Mouse (Mus musculus) ZHBTc4 (cell line): ENCODE data around the gene Gpr21.
"Not testable (repeated sequence)": the region's sequence is repeated elsewhere in the genome, so short reads cannot be mapped to it uniquely, and the experiment has no call there.

Experiments
- DNase-seq: peaks from one replicate; pipeline ENCODE4 v3.0.0-alpha.2; 2011; ENCODE audit warnings: low read depth, low spot score

Gene Gpr21

DNA sequence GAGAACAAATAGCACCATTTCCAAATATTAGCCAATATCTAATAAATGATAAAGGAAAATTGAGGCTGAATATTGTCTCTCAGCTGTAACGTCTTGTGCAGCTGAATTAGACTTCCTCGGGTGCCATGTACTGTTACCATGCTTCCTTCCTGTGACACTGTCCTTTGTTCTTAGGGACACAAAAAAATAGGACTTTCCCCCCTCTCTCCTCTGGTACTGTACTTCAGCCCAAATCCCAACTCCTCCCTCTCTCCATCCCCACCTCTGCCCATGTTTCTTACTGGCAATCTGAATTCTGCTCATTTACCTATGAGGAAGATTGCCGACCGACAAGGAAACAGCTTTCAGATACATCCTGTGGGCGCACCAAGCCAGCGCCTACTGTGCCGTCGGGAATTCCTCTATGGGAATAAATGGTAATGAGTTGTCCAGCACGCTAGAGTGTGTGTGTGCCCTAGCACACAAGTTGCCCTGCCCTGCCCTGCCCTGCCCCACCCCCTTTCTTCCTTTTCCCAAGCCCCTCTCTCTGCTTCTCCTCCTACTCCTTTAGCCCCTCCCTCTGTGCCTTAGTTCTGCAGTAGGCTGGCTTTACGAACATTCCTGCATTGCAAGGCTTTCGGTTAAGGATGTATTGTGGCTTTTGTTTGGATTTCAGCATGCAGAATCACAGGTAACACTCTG is at the start of gene Gpr21:
Gene Gpr21 (plus strand): TSS at position 303 of the 681 bp plus-strand sequence.
- peak; percentile 90 for DNase-seq

GRCm38 (mm10) chr2:37479559-37479958 is 36.6 kb upstream of the Gpr21 start:
- DNase-seq, result no peak

- no peak for DNase-seq
These were observed 36.1 kb upstream of the Gpr21 start for GRCm38 (mm10) chr2:37480039-37480438.

DNA sequence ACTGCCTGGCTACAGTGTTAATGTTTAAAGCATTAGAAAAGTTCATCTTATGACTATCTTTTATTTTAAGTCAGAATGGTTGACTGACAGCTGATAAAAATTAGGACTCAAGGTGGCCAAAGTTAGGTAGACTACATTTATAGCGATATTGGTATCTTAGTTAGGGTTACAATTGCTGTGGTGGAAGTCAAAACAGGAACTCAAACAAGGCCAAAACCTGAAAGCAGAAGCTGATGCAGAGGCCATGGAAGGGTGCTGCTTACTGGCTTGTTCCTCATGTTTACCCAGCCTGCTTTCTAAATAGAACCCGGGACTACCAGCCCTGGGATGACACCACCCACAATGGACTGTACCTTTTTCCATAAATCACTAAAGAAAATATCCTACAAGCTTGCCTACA is 32.0 kb upstream of the Gpr21 start:
- no peak for DNase-seq

DNA sequence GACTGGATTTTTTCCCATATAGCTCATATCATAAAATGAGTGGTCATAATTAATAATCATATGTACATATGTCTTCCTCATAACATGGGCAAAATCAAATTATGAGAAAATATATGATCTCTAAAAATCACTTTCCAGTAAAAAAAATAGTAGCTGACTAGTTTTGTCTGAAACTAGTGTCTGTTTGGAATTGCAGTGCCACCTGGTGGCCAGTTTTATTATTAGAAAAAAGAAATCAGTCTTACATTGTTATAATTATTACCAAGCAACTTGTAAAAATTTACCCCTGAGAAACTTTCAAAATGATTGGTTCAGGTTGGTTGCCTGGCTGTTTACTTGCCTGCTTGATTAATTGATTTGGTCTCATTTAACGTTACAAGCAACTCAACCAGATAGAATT is 30.8 kb upstream of the Gpr21 start:
- peak; percentile 49 for DNase-seq

DNA sequence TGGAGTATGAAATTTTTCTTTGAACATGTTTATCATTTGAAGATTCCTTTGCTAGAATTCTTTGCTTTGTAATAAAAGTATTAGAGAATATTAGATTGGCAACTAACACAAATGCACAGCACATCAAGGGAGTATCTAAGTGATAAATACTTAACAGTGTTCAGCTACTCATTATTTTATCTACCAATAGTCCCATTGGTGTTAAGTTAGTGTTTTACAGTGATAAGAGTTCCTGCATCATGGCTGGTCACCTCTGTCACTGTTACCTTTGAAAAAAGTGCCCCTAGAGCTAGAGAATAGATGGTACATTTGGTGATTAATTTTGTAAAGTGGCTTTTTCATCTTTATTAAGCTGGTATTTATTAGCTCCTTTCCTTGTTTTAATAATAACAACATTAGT is 29.7 kb upstream of the Gpr21 start:
- no peak for DNase-seq

DNA sequence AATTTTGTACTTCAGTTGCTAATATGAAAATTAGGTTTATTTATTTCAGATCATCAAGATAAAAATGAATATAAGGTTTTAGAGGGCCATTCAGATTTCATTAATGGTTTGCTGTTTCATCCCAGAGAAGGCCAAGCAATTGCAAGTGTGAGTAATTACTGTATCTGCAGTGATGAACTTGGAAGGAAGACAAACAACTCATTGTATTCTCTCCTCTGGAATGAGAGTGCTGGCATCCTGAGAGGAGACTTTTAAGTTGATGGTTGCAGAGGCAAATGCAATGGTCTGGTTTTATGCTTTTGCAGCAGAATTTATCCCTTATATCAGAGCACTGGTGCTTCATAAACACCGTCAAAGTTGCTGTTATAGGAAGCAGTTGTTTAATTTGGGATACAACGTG is 27.2 kb upstream of the Gpr21 start:
- no peak for DNase-seq

- no peak for DNase-seq
These were observed 18.8 kb upstream of the Gpr21 start for GRCm38 (mm10) chr2:37497321-37497720.

- DNase-seq, result not testable (repeated sequence)
These were observed 10.3 kb upstream of the Gpr21 start for GRCm38 (mm10) chr2:37505856-37506255.

- no peak for DNase-seq
These were observed 4.8 kb upstream of the Gpr21 start for GRCm38 (mm10) chr2:37511134-37511901.

GRCm38 (mm10) chr2:37516922-37517462 is 860 bp downstream of the Gpr21 start:
- peak; percentile 74 for DNase-seq

- DNase-seq, result no peak
These were observed 2.6 kb downstream of the Gpr21 start for GRCm38 (mm10) chr2:37518561-37519285.

GRCm38 (mm10) chr2:37519286-37519640 is 3.1 kb downstream of the Gpr21 start:
- no peak for DNase-seq

DNA sequence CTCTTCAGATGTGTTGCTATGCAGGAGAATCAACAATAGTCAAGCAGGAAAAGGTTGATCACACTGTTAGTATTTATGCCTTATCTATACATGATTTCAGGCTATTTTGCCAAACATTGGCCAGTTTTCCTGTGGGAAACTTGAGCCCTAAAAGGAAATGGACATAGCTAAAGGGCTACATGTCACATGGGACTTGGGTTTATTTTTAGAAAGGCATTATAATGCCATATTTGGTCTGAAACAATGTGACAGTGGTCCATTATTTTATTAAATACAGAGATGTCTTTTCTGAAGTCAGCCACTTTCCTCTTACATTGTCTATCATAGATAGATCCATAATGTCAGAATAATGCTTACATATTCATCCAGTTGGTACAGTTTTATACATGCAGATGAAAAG is 11.5 kb downstream of the Gpr21 start:
- no peak for DNase-seq

DNA sequence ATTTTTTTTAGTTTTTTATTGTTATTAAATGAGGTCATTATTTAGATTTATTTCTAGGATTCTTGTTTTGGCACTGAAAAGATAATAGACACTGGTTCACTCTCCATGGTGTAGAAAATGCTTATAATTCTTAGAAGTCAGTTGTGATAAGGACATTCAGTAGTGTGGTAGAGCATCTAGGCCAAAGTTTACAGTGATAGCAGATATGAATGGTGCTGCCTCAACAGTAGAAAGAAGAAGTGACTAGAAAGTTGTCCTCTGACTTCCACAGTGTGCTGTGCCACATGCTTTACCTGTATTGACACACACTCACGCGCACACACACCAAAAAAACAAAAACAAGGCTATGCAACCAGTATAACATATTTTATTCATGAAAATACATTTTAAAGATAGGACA is 13.3 kb downstream of the Gpr21 start:
- no peak for DNase-seq

DNA sequence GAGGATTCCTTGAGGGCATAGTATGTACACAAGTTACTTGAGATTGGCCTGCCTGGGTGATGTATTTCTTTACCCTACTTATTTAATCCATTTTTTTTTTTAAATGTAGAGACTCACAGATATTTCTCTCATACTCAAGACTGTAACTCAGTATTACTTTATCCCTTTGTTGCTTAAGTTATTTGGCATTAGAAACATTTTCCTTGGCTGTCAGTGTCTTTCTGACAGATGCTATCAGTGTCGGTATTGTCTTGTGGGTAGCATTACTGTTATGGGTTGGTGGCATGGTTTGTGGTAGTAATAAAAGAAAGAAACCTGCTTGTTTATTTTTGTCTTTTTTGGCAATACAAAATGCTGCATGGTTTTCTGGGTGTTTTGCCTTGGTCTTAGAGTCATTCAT is 14.6 kb downstream of the Gpr21 start:
- DNase-seq, result no peak

DNA sequence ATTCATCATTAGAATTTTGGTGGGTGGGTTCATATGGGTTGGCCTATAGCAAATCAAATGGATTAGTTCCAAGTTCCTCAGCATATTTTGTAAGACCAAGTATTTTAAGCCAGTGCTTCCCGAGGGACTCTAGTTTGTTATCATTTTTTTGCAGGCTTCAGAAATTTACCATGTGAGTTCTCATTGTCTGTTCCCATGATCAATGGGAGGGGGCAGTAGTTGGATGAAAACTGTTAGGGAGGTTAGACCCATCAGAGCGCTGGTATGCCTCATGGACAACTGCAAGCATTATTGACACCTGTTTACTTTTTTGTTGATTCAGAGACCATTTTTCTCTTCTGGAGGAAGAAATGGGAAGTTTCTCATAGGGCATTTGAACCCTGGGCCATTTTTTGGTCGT is 15.5 kb downstream of the Gpr21 start:
- DNase-seq, result no peak

DNA sequence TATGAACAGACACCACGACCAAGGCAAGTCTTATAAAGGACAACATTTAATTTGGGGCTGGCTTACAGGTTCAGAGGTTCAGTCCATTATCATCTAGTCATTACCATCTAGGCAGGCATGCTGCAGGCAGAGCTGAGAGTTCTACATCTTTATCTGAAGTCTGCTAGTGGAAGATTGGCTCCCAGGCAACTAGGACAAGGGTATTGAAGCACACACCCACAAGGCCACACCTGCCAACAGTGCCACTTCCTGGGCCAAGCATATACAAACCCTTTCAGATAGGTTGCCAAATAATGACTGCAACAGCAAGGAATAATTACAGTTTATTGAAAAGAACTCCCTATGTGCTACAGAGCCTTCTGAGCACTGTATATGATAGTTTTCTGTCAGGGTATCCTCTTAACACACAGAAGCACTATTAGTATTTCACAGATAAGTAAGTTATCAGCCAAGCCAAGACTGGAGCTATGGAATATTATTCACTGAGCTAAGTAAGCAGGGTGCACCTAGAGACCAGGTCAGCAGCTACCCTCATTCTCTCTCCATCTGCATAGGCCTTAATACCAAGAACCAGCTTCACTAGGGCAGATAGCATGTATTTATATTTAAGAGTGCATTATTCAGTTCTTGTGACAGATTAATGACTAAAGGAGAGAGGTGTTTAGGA is 33.3 kb downstream of the Gpr21 start:
- DNase-seq, result no peak

DNA sequence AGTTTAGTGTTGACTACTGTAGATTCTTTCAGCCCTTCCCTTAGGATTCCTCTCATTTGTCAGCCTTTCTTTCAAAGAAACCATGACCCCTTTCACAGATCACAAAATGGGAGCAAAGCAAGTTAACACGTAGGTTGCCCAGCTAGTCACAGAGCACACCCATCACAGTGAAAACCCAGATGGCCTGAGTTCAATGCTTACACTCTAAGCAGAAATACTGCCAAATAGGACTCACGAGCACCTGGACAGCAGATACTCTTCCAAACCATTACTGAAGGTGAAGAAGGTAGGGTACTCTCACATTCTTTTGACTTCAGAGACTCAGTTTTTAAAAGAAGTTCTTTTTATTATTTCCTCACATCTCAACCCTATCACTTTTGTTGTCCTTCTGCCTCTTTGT is 40.2 kb downstream of the Gpr21 start:
- no peak for DNase-seq

DNA sequence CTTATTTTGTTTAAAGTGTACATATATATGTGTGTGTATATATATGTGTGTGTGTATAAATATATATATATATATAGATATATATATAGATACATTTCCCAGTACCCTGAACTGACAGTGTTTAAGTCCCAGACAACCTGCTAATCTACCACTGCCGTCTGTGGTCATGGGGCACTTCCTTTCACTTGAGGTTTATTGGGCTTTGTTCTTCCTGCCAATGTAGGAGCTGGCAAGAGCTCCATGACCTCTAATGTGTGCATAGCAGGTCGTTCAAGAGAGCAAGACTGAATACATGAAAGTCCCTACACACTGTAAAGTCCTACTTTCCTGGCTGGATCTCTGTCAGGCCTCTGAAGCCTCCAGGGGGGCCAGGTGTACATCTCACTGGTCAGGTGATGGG is 49.4 kb downstream of the Gpr21 start:
- DNase-seq, result no peak

DNA sequence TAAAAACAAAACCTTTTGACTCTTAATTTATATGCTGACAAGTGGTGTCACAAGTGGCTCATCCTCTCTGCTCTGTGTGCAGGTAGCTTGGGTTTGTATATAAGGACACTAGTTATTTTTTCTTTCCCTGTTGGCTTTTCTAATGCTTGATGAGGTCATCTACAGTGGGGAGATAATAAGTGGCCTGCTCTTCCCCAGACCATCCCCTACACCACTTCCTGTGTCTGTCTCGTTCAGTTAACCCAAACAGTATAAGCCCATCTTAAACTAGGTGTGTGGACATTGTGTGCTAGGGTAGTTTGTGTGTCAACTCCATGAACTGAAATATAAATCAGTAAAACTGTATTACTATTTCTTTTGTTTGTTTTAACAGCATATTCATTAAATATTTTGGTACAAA is 49.9 kb downstream of the Gpr21 start:
- DNase-seq, result no peak

DNA sequence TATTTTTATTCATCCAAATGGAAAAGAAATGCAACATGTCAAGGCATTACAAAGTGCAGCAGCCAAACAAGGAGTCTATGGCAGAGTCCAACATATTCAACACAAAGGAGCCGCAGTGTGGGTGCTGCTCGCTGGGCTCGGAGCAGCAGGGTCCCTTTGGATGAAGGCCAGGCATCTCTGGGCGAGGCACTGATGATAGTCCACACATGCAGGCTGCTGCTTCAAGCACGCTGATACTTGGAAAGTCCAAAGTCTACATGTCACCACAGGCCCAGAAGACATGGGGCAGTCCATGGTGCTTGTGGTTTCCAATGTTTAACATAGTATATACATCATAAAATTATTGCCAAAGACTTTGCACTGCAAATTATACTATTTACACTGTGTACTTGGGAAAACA is 53.8 kb downstream of the Gpr21 start:
- no peak for DNase-seq
